Mouse (Mus musculus) MEL-GATA-1-ER (cell line): ENCODE results near the gene Nlgn1.

Source experiments
- DNase-seq: peaks from one replicate; pipeline ENCODE4 v3.0.0-alpha.2; 2012; ENCODE audit warnings: low read depth; ENCODE audit errors: extremely low read depth

Gene Nlgn1

GRCm38 (mm10) chr3:26095551-26095950 lies 236.7 kb downstream of the Nlgn1 start:
- no peak for DNase-seq

- no peak for DNase-seq
Observed at GRCm38 (mm10) chr3:26069366-26069765, 262.9 kb downstream of the Nlgn1 start.

DNA sequence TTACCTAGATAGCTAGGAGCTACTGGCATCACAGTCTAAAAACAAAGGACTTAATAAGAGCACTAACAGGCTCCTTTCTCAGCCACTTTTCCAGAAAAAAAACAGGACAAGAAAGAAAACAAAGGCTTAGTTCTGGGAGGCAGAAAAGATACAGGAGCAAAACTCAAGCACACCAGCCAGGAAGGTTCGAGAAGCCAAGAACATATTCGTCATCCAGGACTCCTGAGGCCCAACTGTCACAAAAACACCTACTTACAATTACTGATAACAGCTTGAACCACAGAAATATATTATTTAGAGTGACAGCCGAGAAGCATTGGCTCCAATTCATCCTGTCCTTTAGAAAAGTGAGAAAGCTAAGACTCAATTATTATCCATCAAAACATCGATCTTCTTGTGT lies 281.5 kb downstream of the Nlgn1 start:
- DNase-seq: no peak

DNA sequence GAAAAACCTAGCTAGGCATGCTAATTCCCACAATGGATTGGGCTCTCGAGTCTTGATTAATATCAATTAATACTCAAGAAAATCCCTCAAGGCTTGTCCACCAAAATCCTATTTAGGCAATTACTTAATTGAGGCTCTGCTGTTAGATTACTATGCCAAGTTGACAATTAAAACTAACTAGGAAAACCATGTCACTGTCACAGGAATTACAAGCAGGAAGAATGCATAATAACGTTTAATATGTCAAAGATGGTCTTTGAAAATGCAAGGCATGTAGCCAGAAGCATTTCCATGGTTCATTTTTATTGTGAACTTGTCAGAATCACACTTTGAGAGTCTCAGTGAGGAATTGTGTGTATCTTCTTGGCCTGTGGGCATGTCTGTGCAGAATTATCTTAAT lies 289.3 kb downstream of the Nlgn1 start:
- no peak for DNase-seq

- DNase-seq: no peak
Observed at GRCm38 (mm10) chr3:26039696-26040095, 292.6 kb downstream of the Nlgn1 start.

- no peak for DNase-seq
Observed at GRCm38 (mm10) chr3:26026025-26026424, 306.2 kb downstream of the Nlgn1 start.

GRCm38 (mm10) chr3:26023217-26023616 lies 309.0 kb downstream of the Nlgn1 start:
- DNase-seq: no peak

GRCm38 (mm10) chr3:26021632-26022184 lies 310.6 kb downstream of the Nlgn1 start:
- no peak for DNase-seq

DNA sequence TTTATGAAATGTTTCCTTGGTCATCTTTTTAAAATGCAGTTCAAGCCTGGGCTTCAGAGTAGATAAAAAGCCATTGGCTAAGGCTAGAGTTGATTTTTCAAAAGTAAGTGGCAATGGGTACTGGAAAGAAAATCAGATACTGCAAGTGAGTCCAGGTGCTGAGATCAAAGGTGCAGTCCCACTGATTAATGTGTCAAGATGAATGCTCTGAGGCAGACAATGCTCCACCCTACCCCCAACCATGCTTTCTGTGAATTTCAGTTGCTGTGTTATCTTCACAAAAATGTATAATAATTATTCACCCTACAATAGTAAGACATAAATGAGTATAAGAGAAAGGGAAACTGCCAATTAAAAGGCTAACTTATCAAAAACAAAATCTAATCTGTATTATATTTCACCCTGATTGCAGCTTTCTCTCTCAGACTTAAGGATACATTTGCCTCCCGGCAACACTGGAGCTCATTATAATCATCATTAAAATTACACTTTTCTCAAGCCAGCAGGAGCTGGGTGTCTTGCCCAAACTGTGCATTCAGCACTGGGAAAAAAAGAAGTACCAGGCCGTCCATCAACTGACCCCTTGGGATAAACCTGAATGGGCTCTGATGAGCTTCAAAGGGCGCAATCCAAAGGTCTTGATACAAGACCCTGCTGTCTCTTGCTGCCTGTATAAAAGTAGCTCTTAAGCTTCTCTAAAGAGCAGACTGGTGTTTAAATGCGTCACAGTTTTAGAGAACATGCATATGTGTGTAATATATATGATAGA lies 320.8 kb downstream of the Nlgn1 start:
- no peak for DNase-seq

- no peak for DNase-seq
Observed at GRCm38 (mm10) chr3:26002863-26003608, 329.2 kb downstream of the Nlgn1 start.

DNA sequence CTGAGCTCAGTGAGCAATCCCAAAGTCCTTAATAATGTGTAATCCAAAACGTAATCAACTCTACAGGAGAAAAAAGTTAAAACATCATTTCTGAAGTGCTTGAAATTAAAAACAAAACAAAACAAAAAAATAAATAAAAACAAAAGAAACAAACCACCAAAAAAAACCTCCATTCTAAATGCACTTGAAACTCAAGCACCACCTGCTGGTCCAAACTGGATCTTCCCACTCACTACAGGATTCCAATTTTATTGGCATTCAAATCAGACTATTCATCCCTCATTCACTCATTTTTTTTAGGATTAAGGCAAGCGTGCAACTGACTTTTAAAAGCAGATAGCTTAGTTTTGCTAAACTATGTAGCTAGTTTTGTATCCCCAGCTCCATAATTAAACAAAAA lies 329.9 kb downstream of the Nlgn1 start:
- DNase-seq: no peak

DNA sequence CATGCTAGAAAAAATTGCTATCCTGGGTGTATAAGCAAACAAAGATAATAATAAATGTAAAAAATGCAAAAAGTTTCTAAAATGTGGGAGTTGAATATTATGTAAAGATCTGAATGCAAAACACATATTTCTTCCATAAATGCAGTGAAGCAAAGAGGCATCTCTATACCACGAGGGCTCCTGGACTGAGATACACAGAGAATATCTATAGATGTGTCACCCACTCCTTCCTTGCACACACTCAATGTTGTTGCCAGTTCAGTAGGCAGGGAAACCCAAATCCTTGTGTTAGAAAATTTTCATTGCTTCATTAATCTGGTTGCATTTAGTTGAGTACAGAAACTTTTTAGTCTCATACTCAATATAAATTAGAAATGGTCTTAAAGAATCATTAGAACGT lies 364.7 kb downstream of the Nlgn1 start:
- DNase-seq: no peak

DNA sequence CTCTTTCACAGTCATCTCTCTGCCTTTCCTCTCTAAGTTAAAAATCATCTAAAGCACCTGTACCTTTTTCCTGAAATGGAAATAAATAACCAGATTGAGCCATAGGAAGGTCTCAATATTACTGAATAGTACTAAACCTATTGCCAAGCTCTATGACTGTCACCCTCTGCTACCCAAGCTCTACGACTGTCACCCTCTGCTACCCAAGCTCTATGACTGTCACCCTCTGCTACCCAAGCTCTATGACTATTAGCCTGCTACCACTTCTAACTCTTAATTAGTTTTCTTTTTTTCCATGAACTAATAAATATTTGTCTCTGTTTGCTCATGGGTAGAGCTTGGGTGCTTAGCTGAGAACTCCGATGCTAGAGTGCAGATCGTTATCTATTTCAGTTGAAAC lies 368.0 kb downstream of the Nlgn1 start:
- no peak for DNase-seq

- DNase-seq: no peak
Observed at GRCm38 (mm10) chr3:25963568-25963967, 368.7 kb downstream of the Nlgn1 start.

DNA sequence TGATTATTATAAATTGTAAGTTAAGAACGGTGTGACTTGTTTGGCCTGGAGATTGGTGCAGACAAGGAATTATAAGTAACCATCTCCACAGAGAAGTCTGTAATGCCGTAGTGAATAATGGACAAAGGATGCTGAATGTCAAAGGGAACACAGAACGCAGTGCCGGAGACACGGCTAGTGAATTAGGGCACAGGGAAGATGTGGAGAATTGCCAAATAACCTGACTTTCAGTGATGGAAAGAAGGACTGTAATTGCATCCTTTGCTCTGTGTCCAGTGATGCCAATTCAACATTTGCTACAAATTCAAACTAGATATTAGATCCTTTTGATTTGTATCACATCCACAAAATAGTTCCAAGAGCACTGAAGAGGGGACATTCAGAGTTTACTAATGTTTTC lies 415.7 kb downstream of the Nlgn1 start:
- no peak for DNase-seq

GRCm38 (mm10) chr3:25914365-25915065 lies 417.7 kb downstream of the Nlgn1 start:
- DNase-seq: no peak

- no peak for DNase-seq
Observed at GRCm38 (mm10) chr3:25903140-25903809, 429.0 kb downstream of the Nlgn1 start.

DNA sequence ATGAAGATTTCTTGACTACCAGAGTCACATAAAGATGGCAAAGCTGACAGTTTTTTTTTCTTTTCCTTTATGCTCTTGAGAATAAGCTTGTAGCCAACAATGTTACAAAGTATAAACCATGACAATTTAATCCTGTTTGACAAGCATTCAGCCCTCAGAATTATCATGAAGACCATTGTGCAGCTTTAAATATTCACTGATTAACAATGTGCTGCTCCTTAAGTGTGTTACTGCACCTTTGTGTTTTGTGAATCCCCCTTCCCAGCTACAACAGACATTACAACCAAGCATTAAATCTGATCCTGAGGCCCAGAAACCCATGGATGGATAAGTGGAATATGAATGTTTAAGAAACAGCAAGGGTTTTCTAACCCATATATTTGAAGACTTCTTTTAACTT lies 434.8 kb downstream of the Nlgn1 start:
- no peak for DNase-seq

DNA sequence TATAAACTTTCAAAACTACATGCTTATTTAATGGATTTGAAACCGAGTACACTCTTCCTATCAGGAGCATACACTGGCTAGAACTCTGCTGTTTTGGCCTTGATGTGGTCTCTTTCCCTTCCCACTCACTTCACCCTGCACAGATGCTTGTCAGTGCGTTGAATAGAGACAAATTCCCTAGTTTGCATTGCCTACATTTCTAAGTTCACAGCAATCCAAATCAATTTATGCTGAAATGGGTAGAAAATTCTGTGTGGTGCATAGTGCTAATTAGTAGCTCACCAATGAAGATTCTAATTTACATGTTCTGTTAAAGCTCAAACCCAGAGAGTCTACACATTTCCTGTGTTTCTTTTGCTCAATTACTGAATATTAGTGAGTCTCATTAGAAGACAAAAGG lies 447.5 kb downstream of the Nlgn1 start:
- DNase-seq: no peak

- no peak for DNase-seq
Observed at GRCm38 (mm10) chr3:25869161-25869560, 463.1 kb downstream of the Nlgn1 start.

DNA sequence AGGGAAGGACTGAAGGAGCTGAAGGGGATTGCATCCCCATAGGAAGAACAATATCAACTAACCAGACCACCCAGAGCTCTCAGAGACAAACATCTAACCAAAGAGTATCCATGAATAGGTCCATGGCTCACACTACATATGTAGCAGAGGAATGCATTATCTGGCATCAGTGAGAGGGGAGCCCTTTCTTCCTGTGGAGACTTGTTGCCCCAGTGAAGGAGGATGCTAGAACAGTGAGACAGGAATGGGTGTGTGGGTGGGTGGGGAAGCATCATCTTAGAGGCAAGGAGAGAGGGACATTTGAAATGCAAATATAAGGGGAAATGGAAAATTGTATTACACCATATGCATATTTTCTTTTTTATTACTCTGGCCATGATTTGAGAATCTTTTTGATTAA lies 473.9 kb downstream of the Nlgn1 start:
- no peak for DNase-seq
